Mouse (Mus musculus) kidney, adult 2 months (tissue): ENCODE results near the gene Lsamp.

Experiments
- CTCF ChIP-seq: fragments of 200-500 bp; conservative IDR thresholded peaks from 2 replicates; pipeline ENCODE4 v1.5.1; 2011; ENCODE audit warnings: low read depth, mild to moderate bottlenecking, control low read depth, low read length, moderate library complexity, mixed read lengths; ENCODE audit not compliant: insufficient read depth, insufficient read length
- POLR2A ChIP-seq: fragments of 200-500 bp; IDR thresholded peaks from one replicate; pipeline ENCODE4 v1.6.1; 2011; ENCODE audit warnings: low read depth, low read length, control low read depth

DNA sequence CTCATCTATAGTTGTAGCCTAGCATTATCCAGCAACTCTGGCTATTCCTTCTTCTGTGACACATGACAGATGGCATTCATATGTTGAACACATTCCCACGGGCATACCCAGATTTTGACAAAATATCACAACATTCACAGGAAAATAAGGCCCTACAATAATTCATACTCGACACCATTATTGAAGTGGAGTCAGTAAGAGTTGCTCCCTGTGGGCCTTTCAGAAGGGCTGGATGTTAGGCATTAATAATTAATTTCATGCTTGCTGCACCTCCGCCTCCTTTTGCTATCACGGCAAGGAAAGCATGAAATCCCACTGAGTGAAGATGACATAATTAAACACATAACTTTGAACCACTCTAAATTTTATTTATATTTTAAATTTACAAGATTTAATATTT is 407.9 kb downstream of the Lsamp start:
- TF ChIP-seq CTCF: no peak
- no peak for TF ChIP-seq POLR2A
